Mouse (Mus musculus): Measurements from ENCODE around the gene Il1rapl2.

DNA sequence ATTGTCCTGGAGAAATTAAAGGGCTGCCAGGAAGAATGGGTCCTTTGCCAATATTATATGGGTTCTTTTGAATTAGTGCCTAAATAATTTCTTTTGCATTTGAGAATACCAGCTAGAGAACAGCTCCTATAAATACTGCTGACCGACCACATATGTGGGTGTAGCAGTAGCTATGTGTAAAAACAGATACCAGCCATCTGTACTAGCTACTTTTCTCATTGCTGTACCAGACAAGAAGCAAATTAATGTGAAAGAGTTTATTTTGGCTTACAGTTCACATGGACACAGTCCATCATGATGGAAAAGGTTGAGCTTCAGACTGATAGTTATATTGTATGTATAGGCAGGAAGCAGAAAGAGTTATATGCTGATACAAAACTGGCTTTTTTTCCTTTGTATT, 377.3 kb downstream of the Il1rapl2 start:
- no peak for TF ChIP-seq CTCF (IDR thresholded peaks at IDR 0.05)
- no peak for TF ChIP-seq EP300 (IDR thresholded peaks at IDR 0.05)
